Mouse (Mus musculus) erythroid progenitor cell, adult 5-6 weeks (primary cell): ENCODE measurements around the gene Tll1. TPM values are rescaled to one million over a fixed set of nuclear protein-coding genes. Genes with fewer than 3 reads are reported as not detected.
"Not testable (repeated sequence)": the region's sequence is repeated elsewhere in the genome, so short reads cannot be mapped to it uniquely, and the experiment has no call there.

ENCODE experiments used
- ATAC-seq: replicated peaks from 2 replicates; pipeline ENCODE4 v1.8.0; 2016; ENCODE audit warnings: moderate number of reproducible peaks, mild to moderate bottlenecking, moderate TSS enrichment, inconsistent platforms; ENCODE audit not compliant: poor library complexity, low FRiP score, severe bottlenecking
- total RNA-seq, 2 experiments: library from RNA; stranded (forward) in 1 of 2; stranded (reverse) in 1 of 2; fragments of 150-400 nt in 1 of 2; fragments of 186-747, 209-891 nt in 1 of 2; gene quantifications; 2 replicates each; pipeline versions ENCODE4 v1.2.3 to v1.2.4; 2015 to 2017; ENCODE audit warnings: low replicate concordance in 2 of 2

Gene Tll1
- total RNA-seq, 2 experiments from 2014 or later: not detected

DNA sequence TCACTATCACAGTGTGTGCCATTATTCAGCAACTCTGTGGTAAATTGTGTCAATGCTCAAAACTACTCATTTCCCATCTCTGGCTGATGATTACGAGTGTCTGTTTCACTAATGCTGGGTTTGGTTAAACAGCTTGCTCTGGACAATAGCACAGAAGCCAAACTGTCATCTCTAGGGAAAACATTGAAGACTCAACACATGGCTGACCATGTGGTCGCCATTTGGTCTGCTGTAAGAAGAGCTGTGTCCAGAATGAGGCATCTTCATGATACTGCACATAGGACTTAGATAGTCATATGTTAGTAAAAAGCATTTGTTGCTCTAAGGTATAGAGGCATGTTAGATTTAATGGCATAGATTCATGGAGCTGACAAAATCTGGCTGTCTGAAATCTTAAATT lies 98.9 kb downstream of the Tll1 start:
- ATAC-seq: no peak

DNA sequence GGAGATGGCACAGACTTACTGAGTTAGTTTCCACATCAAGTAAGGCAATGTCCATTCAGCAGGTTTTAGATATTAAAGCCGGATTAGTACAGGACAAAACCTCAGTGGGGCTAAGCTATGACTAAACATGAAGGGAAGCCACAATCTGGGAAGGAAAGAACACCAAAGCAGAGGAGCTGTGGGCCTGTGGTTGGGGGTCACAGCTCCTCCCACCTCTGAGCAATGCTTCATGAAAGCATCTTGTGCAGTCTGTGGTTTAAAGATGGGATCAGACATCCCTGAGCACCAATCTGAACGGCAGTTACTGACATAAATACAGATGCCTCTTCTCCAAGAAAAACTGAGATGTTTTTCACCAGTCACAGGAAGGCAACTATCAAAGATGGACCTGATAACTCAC lies 132.7 kb downstream of the Tll1 start:
- ATAC-seq: no peak

DNA sequence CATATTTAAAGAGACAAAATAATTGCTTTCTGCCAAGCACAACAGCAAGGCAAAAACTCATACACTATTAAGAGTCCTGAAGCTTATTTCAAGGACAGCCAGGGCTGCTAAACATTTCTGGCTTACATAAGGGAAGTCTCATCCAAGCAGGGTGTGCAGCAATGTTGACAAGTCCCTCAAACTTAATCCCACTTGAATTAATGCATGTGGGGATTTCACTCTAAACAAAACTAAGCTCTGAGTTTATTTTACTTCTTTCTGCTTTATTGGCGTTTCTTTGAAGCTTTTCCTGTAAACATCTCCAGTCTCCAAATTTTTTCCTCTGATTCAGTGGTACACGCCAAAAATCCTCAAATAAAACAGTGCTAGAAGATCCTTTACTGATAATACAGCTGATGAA lies 146.2 kb downstream of the Tll1 start:
- no peak for ATAC-seq

DNA sequence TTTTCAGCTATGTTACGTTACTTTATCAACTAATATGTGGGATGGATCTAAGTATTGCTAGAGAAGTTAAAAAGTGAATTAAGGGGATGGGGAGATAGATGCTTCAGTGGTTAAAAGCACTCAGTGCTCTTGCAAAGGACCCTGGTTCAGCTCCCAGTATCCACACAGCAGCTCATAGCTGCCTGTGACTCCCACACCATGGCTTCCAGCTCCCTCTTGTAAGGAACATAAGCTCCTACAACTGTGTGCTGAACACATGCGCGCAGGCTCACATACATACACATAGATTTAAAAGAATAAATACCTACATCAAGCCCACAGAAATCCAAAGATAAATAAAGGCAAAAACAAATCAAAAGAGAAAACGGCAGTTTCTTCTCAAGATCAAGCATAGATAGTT lies 148.5 kb downstream of the Tll1 start:
- ATAC-seq: no peak

DNA sequence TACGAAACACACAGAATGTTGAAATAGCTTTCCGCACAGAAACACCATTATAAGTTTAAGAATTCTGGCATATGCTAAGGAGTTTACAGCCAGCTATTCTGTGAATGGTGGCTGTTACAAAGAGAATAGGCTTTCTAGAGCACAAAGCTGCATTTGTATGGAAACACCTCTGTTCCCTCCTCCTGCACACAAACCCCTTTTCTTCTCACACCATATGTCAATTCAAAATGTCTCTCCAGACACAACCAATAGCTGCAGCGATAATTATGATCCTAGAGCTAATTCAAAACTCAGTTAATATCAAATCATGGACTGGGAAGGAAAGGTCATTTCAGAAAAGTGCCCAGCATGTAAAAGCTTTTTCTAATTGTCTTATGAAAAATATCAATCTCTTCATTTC lies 157.5 kb downstream of the Tll1 start:
- no peak for ATAC-seq

DNA sequence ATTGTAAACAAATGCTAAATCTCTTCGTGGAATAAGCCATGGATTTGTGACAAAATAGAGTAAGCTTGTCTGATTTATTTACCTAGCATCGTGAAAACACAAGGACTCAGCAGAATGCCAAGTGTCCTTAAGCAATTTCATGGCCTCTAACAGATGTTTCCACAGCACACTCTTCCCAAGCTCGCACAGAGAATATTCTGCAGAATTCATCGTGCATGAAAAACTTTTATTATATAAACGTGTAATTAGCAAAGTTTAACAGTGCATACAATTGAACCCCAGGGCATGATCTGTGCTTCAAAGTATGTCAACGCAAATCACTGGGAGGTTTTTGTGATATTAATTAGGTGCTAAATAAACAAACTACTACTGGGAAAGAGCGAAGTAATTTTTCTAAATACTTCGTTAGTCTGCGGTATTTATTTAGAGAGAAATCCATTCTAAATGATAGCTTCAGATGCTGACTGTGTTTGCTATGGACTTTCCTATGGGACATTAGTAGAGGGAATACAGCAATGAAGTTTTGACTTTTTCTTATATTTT lies 158.0 kb downstream of the Tll1 start:
- no peak for ATAC-seq

DNA sequence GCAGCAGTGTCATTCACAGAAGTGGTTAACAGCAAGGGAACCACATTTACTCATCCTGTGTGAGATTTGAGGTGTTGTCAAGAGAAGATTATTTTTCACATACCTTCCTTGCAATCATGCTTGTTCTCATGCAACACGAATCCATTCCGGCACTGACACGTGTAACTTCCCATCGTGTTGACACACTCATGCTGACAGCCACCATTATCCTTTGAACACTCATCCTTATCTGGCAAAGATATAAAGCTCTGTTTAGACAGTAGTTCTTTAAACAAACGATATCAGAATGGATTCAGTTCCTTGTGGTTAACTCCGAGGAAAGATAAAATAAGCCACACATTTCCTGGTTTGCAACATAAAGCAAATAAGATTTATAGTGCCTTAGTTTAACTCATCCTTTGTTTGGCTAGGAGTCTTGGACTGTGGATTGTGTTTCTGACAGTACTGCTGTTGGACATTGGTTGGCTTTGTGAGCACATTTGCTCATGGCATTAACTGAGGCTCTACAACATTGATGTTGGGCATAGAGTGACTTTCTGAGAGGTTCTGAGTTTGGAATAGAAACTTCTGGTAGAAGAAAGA lies 164.7 kb downstream of the Tll1 start:
- no peak for ATAC-seq

DNA sequence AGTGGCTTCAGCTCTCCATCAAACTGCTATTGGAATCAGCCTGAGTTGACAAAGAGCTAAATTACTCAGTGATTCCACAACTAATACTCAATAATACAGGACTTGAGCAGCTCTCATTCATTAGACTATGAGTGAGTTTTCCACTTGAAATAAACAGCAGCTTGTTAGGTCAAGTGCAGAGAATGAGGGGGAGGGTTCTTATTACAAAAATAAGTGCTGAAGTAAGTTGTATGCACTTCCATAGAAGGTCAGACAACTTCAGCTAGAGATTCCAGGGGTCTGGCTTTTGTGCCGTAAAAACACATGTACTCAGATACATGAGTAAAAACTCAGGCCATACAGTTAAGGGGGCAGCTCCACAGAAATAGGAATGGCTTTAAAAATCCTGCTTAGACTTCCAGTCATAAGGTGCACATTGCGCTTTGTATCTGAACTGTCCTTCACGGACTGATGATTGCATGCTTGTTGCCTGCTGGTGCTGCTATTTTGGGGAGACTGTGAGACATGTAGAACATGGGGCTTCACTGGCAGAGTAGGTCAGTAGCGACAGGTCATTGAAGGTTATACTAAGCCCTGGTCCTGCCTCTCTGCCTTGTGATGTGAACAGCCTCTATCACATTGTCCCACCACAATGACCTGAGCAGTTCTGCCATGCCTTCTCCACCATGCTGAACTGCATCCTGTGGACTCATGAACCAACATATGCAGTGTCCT lies 175.2 kb downstream of the Tll1 start:
- ATAC-seq: no peak

DNA sequence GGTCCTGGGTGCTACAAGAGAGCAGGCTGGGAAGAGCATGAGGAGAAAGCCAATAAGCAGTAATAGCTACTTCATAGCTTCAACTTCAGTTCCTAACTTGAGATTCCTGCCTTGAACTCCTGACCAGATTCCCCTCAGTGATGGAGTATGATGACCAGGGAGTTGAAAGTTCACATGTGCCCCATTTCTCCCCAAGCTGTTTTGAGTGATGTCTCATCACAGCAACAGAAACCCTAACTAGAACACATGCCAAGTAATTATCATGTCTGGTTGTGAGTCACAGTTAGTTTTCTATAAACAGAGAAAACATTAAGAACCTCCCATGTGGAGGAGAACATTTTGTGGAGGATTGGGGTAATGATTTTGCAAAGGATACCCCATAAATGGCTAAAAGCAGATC lies 176.0 kb downstream of the Tll1 start:
- no peak for ATAC-seq

DNA sequence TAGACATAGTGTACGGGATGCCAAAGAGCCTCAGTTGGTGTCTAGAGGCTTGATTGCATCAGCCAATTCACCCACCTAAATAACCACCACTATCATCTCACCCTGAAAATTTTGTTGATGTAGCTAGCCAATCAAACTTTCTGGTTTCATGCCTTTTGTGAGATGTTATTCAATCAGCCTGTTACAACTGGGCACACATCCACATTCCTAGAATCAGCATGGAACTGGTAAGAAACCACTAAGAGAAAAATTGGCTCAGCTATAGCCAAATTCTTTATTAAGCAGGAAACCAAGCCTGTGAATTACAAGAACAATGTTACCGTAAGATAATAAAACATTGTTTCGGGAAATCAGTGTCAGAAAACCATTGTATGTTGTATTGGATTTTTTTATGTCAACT lies 176.5 kb downstream of the Tll1 start:
- ATAC-seq: no peak

DNA sequence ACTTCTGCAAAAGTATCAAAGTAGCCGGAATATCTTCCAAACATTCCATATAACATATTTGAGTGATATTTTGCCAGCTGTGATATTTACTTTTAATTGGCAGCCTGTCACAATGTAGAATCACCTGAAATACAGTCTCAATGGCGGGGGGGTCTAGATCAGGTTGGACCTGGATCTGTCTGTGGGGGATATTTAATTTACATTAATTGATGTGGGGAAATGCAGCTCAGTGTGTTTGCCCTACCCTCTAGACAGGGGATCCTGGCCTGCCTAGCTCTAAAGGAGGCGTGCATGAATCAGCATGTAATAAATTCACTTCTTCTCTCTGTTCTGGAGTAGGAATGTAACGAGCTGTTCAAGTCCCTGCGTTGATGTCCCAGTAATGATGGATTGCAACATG lies 181.7 kb downstream of the Tll1 start:
- ATAC-seq: no peak

DNA sequence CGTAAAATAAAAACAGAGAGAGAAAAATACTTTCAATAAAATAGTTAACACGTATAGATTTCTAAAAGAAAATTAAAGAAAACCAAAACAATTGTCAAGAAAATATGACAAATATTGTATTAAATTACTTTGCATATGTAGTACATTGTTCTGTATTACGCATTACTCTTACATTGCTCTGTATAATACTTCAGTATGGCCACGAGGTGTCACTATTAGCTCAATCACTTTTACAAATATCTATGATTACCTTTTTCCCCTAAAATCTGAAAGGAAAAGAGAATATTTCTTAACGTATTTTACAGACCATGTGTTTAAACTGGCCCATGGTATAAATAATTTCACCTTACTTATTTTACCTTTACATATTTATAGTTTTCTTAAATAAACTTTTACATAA lies 182.5 kb downstream of the Tll1 start:
- ATAC-seq: no peak

DNA sequence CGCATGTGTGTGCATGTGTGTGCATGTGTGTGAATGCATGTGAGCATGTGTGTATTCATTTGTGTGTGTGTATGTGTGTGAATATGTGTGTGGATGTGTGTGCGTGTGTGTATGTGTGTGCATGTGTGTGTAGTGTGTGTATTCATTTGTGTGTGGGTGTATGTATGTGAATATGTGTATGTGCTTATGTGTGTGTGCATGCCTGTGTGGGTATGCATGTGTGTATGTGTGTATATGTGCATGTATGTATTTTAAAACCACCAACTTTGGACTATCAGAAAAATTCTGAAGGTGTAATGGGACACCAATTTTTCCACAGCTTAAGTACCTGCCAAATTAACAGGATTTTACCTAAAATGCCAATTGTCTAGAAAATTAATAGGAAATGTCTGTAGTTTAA lies 183.0 kb downstream of the Tll1 start:
- ATAC-seq: no peak

DNA sequence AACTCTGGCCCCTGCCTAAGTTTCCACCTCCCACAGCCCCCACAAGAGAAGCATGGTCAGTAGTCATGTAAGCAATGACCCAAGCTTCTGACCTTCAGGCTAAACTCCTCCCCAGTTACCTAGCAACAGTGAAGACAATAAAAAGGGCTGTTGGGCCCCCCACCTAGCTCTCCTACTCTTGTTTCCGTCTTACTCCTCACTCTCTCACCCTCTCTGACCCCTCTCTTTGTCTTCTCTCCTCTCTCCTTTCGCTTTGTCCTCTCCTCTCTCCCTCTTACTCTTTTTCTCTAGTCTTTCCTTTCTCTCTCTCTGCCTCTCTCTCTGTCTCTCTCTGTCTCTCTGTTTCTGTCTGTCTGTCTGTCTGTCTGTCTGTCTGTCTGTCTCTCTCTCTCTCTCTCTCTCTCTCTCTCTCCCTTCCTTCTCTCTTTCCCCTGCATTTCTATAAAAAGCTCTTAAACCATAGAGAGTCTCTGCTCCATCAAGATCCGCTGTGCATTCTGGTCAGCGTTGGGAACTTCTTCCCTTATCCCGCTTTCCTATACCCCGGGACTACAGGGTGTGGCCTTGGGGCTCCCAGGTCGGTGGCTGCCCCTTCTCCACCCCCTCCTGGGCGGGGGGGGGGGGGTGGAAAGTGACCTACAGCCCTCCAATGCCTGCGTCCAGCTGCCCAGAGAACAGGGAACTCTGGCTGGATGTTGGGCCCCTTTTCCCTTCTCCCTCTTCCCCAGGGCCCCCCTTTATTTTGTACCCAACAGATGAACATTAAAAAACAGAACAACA lies 235.3 kb downstream of the Tll1 start:
- not testable (repeated sequence) for ATAC-seq
